Comparison of ENCODE assay signal across 8 mouse cellular contexts in genomic region chr2:181471246-181471645, GRCm38 (mm10). TPM values are rescaled to one million over a fixed set of nuclear protein-coding genes. Genes with fewer than 3 reads are reported as not detected.
DNase-seq lines count a peak whose midpoint lies in the region; ATAC-seq and TF ChIP-seq lines count a peak whose summit lies in the region.

No protein-coding gene starts in this region.

- DNase-seq in left cerebral cortex, adult 2 months (ENCODE audit: extremely low spot score in 1 of 2, low spot score in 2 of 2) = no peak
- no peak for DNase-seq in left cerebral cortex, adult 8-10 months (ENCODE audit: low spot score in 2 of 2)
- DNase-seq in kidney, postnatal 36 days = peak; percentile 66 to 78
- no peak for DNase-seq in embryo, embryonic 10 days (ENCODE audit: low spot score)
- DNase-seq in midbrain, embryonic 11.5 days (ENCODE audit: low spot score, missing footprints) = no peak
- DNase-seq in forebrain, embryonic 11.5 days (ENCODE audit: low spot score) = no peak

- H3K9me3 ChIP-seq in heart, embryonic 11.5 days (replicated peaks; ENCODE audit: control insufficient read depth, low read length) = no peaks in the 10 kb centered on the region
- H3K9me3 ChIP-seq in midbrain, embryonic 11.5 days (ENCODE audit: control insufficient read depth, low read length) = no peaks in the 10 kb centered on the region
- no peaks in the 10 kb centered on the region for H3K9me3 ChIP-seq in forebrain, embryonic 11.5 days (ENCODE audit: control insufficient read depth, low read length)

- WGBS in heart, embryonic 11.5 days (ENCODE audit: insufficient replicate concordance) = 31% methylated on average over 5 of the region's 5 CpGs
- WGBS in small intestine, adult 2 months = 58% methylated on average over 5 of the region's 5 CpGs
- 62% methylated on average over 5 of the region's 5 CpGs for WGBS in midbrain, embryonic 11.5 days
- WGBS in forebrain, embryonic 11.5 days = 59% methylated on average over 5 of the region's 5 CpGs

- no peak overlapping the region for H3K4me3 ChIP-seq in left cerebral cortex, adult 2 months
- H3K4me3 ChIP-seq in heart, embryonic 11.5 days (ENCODE audit: low read depth, low read length) = no peak overlapping the region
- H3K4me3 ChIP-seq in small intestine, adult 2 months (ENCODE audit: low read depth, low read length) = no peak overlapping the region
- no peak overlapping the region for H3K4me3 ChIP-seq in midbrain, embryonic 11.5 days (ENCODE audit: low read depth, low read length)
- no peak overlapping the region for H3K4me3 ChIP-seq in forebrain, embryonic 11.5 days (ENCODE audit: low read depth, low read length)

- intact Hi-C loops in left cerebral cortex, adult 2 months (cut with DNase I) = no loop called here

- 0 out of 2 replicates have a peak, but pooled peaks have one; percentile 57 for ATAC-seq in heart, embryonic 11.5 days (replicated peaks; ENCODE audit: insufficient number of reproducible peaks, low FRiP score, low TSS enrichment)
- ATAC-seq in midbrain, embryonic 11.5 days (ENCODE audit: low FRiP score) = no peak
- ATAC-seq in forebrain, embryonic 11.5 days (replicated peaks; ENCODE audit: low FRiP score) = no peak

- peak overlapping the region; percentile 76 for H3K27ac ChIP-seq in left cerebral cortex, adult 2 months
- H3K27ac ChIP-seq in heart, embryonic 11.5 days (ENCODE audit: low read depth, low read length) = peak overlapping the region; percentile 72
- peak overlapping the region; percentile 21; the same call in 1 of the 2 replicates for H3K27ac ChIP-seq in small intestine, adult 2 months (ENCODE audit: insufficient read depth, low read depth, low read length)
- H3K27ac ChIP-seq in midbrain, embryonic 11.5 days (ENCODE audit: low read depth, low read length) = no peak overlapping the region
- no peak overlapping the region for H3K27ac ChIP-seq in forebrain, embryonic 11.5 days (ENCODE audit: low read depth, low read length)

- no peaks in the 10 kb centered on the region for H3K36me3 ChIP-seq in heart, embryonic 11.5 days (ENCODE audit: control insufficient read depth, insufficient read depth, low read length)
- H3K36me3 ChIP-seq in small intestine, adult 2 months (ENCODE audit: control insufficient read depth, insufficient read depth, low read length) = no peaks in the 10 kb centered on the region
- no peaks in the 10 kb centered on the region for H3K36me3 ChIP-seq in midbrain, embryonic 11.5 days (ENCODE audit: control insufficient read depth, insufficient read depth, low read length)
- H3K36me3 ChIP-seq in forebrain, embryonic 11.5 days (ENCODE audit: control insufficient read depth, insufficient read depth, low read length) = no peaks in the 10 kb centered on the region

- peaks cover 24% of the 10 kb centered on the region for H3K4me1 ChIP-seq in heart, embryonic 11.5 days (ENCODE audit: control insufficient read depth, insufficient read depth, low read length)
- no peaks in the 10 kb centered on the region for H3K4me1 ChIP-seq in small intestine, adult 2 months (ENCODE audit: control insufficient read depth, insufficient read depth, insufficient read length, low read length)
- H3K4me1 ChIP-seq in midbrain, embryonic 11.5 days (ENCODE audit: control insufficient read depth, insufficient read depth, low read length) = no peaks in the 10 kb centered on the region
- no peaks in the 10 kb centered on the region for H3K4me1 ChIP-seq in forebrain, embryonic 11.5 days (replicated peaks; ENCODE audit: control insufficient read depth, insufficient read depth, low read length)

- TF ChIP-seq POLR2A in small intestine, adult 2 months (IDR thresholded peaks at IDR 0.05; ENCODE audit: low read depth, low read length) = no peak

- no peaks in the 10 kb centered on the region for H3K27me3 ChIP-seq in heart, embryonic 11.5 days (ENCODE audit: control insufficient read depth, insufficient read depth, low read length)
- H3K27me3 ChIP-seq in small intestine, adult 2 months (ENCODE audit: control insufficient read depth, insufficient read depth, low read length) = no peaks in the 10 kb centered on the region
- no peaks in the 10 kb centered on the region for H3K27me3 ChIP-seq in midbrain, embryonic 11.5 days (ENCODE audit: control insufficient read depth, insufficient read depth, low read length)
- H3K27me3 ChIP-seq in forebrain, embryonic 11.5 days (ENCODE audit: control insufficient read depth, insufficient read depth, low read length) = no peaks in the 10 kb centered on the region

- TF ChIP-seq CTCF in left cerebral cortex, adult 2 months (IDR thresholded peaks at IDR 0.05) = no peak; the same call in 1 of the 2 replicates
- no peak for TF ChIP-seq CTCF in small intestine, adult 2 months (IDR thresholded peaks at IDR 0.05; ENCODE audit: extremely low read depth, insufficient read length, insufficient replicate concordance, low read depth, low read length)

- no peak overlapping the region for H3K9ac ChIP-seq in heart, embryonic 11.5 days (ENCODE audit: low read depth, low read length)
- H3K9ac ChIP-seq in midbrain, embryonic 11.5 days (ENCODE audit: low read length) = no peak overlapping the region
- H3K9ac ChIP-seq in forebrain, embryonic 11.5 days (ENCODE audit: low read length) = no peak overlapping the region

- peak overlapping the region; percentile 25 for H3K4me2 ChIP-seq in heart, embryonic 11.5 days
- no peak overlapping the region for H3K4me2 ChIP-seq in midbrain, embryonic 11.5 days
- H3K4me2 ChIP-seq in forebrain, embryonic 11.5 days (ENCODE audit: low read depth, low read length, severe bottlenecking) = no peak overlapping the region

RNA-seq across cellular contexts. Expression of gene Zbtb46, which starts 12.0 kb away (rescaled TPM):
- total RNA-seq in left cerebral cortex, adult 2 months (2021) = 10 to 100 TPM; 12.0 to 13.7 TPM
- 10 to 100 TPM; 10.9 to 11.9 (median 11.4) TPM for total RNA-seq in left cerebral cortex, adult 8-10 months (2022)
- 10.3 and 10.5 TPM in 2 replicates for polyA plus RNA-seq in heart, embryonic 11.5 days (2014; fragmentation: Nextera tagmentation; extraction: Ambion mirVana)
- polyA plus RNA-seq in small intestine, adult 2 months (2012; rRNA removed) = 1.5 and 1.6 TPM in 2 replicates
- polyA plus RNA-seq in midbrain, embryonic 11.5 days (2014; fragmentation: Nextera tagmentation; extraction: Ambion mirVana) = 16.2 and 16.5 TPM in 2 replicates
- 14.2 and 16.1 TPM in 2 replicates for polyA plus RNA-seq in forebrain, embryonic 11.5 days (2014; fragmentation: Nextera tagmentation; extraction: Ambion mirVana)

RNA-seq across cellular contexts. Expression of gene Abhd16b, which starts 21.8 kb away (rescaled TPM):
- total RNA-seq in left cerebral cortex, adult 2 months (2021) = not detected
- not detected for total RNA-seq in left cerebral cortex, adult 8-10 months (2022)
- 0.43 and 0.65 TPM in 2 replicates for polyA plus RNA-seq in heart, embryonic 11.5 days (2014; fragmentation: Nextera tagmentation; extraction: Ambion mirVana)
- polyA plus RNA-seq in small intestine, adult 2 months (2012; rRNA removed) = not detected in 2 replicates
- 0.15 and 0.21 TPM in 2 replicates for polyA plus RNA-seq in midbrain, embryonic 11.5 days (2014; fragmentation: Nextera tagmentation; extraction: Ambion mirVana)
- polyA plus RNA-seq in forebrain, embryonic 11.5 days (2014; fragmentation: Nextera tagmentation; extraction: Ambion mirVana) = 0.15 TPM in 1 of 2 replicates, not detected in the other

RNA-seq across cellular contexts. Expression of gene Tpd52l2, which starts 25.7 kb away (rescaled TPM):
- 10 to 100 TPM; 73.2 to 76.3 TPM for total RNA-seq in left cerebral cortex, adult 2 months (2021)
- 10 to 100 TPM; 71.5 to 81.3 (median 74.0) TPM for total RNA-seq in left cerebral cortex, adult 8-10 months (2022)
- polyA plus RNA-seq in heart, embryonic 11.5 days (2014; fragmentation: Nextera tagmentation; extraction: Ambion mirVana) = 119 and 128 TPM in 2 replicates
- 14.6 and 27.3 TPM in 2 replicates for polyA plus RNA-seq in small intestine, adult 2 months (2012; rRNA removed)
- 146 and 149 TPM in 2 replicates for polyA plus RNA-seq in midbrain, embryonic 11.5 days (2014; fragmentation: Nextera tagmentation; extraction: Ambion mirVana)
- polyA plus RNA-seq in forebrain, embryonic 11.5 days (2014; fragmentation: Nextera tagmentation; extraction: Ambion mirVana) = 143 and 148 TPM in 2 replicates

RNA-seq across cellular contexts. Expression of gene Dnajc5, which starts 49.0 kb away (rescaled TPM):
- total RNA-seq in left cerebral cortex, adult 2 months (2021) = 100 to 1,000 TPM; 288 to 300 TPM
- 100 to 1,000 TPM; 277 to 310 (median 297) TPM for total RNA-seq in left cerebral cortex, adult 8-10 months (2022)
- polyA plus RNA-seq in heart, embryonic 11.5 days (2014; fragmentation: Nextera tagmentation; extraction: Ambion mirVana) = 69.0 and 76.1 TPM in 2 replicates
- polyA plus RNA-seq in small intestine, adult 2 months (2012; rRNA removed) = 20.6 and 48.2 TPM in 2 replicates
- 93.6 and 102 TPM in 2 replicates for polyA plus RNA-seq in midbrain, embryonic 11.5 days (2014; fragmentation: Nextera tagmentation; extraction: Ambion mirVana)
- polyA plus RNA-seq in forebrain, embryonic 11.5 days (2014; fragmentation: Nextera tagmentation; extraction: Ambion mirVana) = 103 and 104 TPM in 2 replicates

Comparison
In these comparisons a context has a peak if more than half of its experiments do, and no peak if none do; other contexts are left out.
1. DNase-seq: peak in kidney, postnatal 36 days (2 of 2); none in left cerebral cortex, adult 2 months (0 of 2), left cerebral cortex, adult 8-10 months (0 of 2), embryo, embryonic 10 days (single experiment), midbrain, embryonic 11.5 days (single experiment) and forebrain, embryonic 11.5 days (single experiment).
2. H3K27ac ChIP-seq: peak in left cerebral cortex, adult 2 months (single experiment), heart, embryonic 11.5 days (single experiment) and small intestine, adult 2 months (single experiment); none in midbrain, embryonic 11.5 days (single experiment) and forebrain, embryonic 11.5 days (single experiment).